Mouse (Mus musculus) C2C12 (cell line): ENCODE measurements around the gene Lin52. TPM values are rescaled to one million over a fixed set of nuclear protein-coding genes. Genes with fewer than 3 reads are reported as not detected.

ENCODE experiments used
- H3K27me3 ChIP-seq: one replicate; pipeline ENCODE4 v1.6.1; 2011; ENCODE audit not compliant: control insufficient read depth, insufficient read depth, insufficient read length
- H3K36me3 ChIP-seq: one replicate; pipeline ENCODE4 v1.6.1; 2011; ENCODE audit not compliant: control insufficient read depth, insufficient read depth
- H3K4me3 ChIP-seq: one replicate; pipeline ENCODE4 v1.5.1; 2011; ENCODE audit warnings: mild to moderate bottlenecking, control low read depth; ENCODE audit not compliant: poor library complexity, insufficient read depth, severe bottlenecking
- H3K79me2 ChIP-seq: one replicate; pipeline ENCODE4 v1.6.1; 2011; ENCODE audit not compliant: control insufficient read depth, insufficient read depth
- H3K79me3 ChIP-seq: one replicate; pipeline ENCODE4 v1.6.1; 2011; ENCODE audit warnings: low read depth, control low read depth
- H3ac ChIP-seq: one replicate; pipeline ENCODE3; 2011; ENCODE audit warnings: low read depth; ENCODE audit not compliant: control insufficient read depth, insufficient read length
- CEBPB ChIP-seq: IDR thresholded peaks from one replicate; pipeline ENCODE4 v1.6.1; 2011; ENCODE audit warnings: low read depth, mild to moderate bottlenecking, control low read depth, moderate library complexity
- CTCF ChIP-seq: IDR thresholded peaks from one replicate; pipeline ENCODE4 v1.5.1; 2011; ENCODE audit not compliant: control insufficient read depth, insufficient read depth, insufficient read length
- FOSL1 ChIP-seq: IDR thresholded peaks from one replicate; pipeline ENCODE4 v1.8.0; 2011; ENCODE audit warnings: mild to moderate bottlenecking, low read length; ENCODE audit not compliant: poor library complexity, insufficient read depth, severe bottlenecking
- MAX ChIP-seq: IDR thresholded peaks from one replicate; pipeline ENCODE4 v1.6.1; 2011; ENCODE audit warnings: mild to moderate bottlenecking, control low read depth
- MYOD1 ChIP-seq: IDR thresholded peaks from one replicate; pipeline ENCODE4 v1.6.1; 2011; ENCODE audit warnings: low read depth; ENCODE audit not compliant: control insufficient read depth, insufficient read length
- MYOG ChIP-seq: IDR thresholded peaks from one replicate; pipeline ENCODE4 v1.6.1; 2011; ENCODE audit not compliant: control insufficient read depth, insufficient read length; ENCODE audit errors: extremely low read depth
- USF1 ChIP-seq: IDR thresholded peaks from one replicate; pipeline ENCODE4 v1.6.1; 2011; ENCODE audit warnings: low read depth, mild to moderate bottlenecking, control low read depth, moderate library complexity
- polyA plus RNA-seq: library from polyadenylated mRNA; unstranded; fragments of >200 nt; fragmentation: generic; extraction: Trizol; gene quantifications from one replicate; pipeline ENCODE4 v1.2.1, GENCODE M21; 2012; ENCODE audit warnings: missing spikeins

The Lin52 gene
- polyA plus RNA-seq, 1 experiment = 2.8 TPM

DNA sequence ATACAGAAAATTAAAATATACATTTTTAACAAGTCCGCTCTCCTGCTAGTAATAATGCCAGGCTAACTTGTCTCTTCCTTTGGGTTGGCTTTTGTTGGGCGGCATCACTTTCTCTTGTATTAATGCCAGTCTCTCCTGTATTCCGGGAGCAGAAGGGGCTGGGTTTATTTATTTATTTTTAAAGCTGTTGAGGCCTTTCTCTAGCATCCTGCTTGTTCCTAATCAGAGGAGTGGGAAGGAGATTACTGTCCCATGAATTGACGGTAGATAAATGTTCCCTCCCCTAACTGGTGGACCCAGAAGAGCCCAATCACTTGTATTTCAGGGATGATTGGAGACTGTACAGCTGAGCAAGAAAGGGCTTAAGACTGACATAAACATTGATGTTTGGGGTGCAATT is 50.1 kb downstream of the Lin52 start:
- H3ac ChIP-seq = no peak overlapping the region
- TF ChIP-seq MYOG = no peak
- TF ChIP-seq MYOD1 = no peak
- TF ChIP-seq FOSL1 = no peak
- no peak for TF ChIP-seq USF1
- no peak for TF ChIP-seq MAX
- no peak for TF ChIP-seq CTCF
- no peak for TF ChIP-seq CEBPB
- no peaks in the 10 kb centered on the region for H3K79me3 ChIP-seq
- no peak overlapping the region for H3K4me3 ChIP-seq
- no peaks in the 10 kb centered on the region for H3K79me2 ChIP-seq
- no peaks in the 10 kb centered on the region for H3K27me3 ChIP-seq
- no peaks in the 10 kb centered on the region for H3K36me3 ChIP-seq

DNA sequence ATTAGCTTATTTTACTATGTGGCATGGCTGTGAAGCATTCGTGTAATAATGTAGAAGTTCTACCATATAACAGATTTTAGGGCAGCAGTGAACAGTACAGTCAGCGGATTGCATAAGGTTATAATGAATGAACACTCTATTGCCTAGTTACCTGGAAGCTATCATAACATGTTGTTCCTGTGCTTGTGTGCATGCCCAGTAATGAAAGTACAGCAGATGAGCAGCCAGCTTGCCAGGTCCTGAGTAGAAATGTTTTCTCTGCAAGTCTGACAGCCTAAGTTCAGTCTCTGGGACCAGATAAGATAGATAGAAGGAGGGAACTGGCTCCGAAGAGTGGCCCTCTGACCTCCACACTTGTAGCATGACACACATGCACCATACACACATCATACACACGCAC is 55.6 kb downstream of the Lin52 start:
- TF ChIP-seq MYOD1 (no peak), MAX (no peak), CTCF (no peak), CEBPB (no peak), USF1 (no peak), FOSL1 (no peak), MYOG (no peak)
- Histone ChIP-seq H3K79me2 (no peaks in the 10 kb centered on the region), H3K36me3 (no peaks in the 10 kb centered on the region)

DNA sequence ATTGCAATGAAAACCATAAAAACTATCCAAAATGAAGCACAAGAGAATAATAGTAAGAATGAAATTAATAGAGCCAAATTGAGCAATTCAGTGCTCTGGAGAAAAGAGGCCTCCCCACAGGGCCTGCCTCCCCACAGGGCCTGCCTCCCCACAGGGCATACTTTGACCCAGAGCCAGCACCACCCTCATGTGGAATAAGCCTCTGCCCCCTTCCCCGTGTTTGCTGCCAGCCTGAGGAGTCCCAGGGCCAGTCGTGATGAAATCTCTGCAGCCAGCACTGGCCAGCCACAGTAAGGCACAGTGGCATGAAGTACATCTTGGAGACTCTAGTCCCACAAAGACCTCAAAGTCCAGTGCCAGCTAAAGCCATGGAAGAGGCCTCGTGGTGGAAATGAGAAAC is 60.8 kb downstream of the Lin52 start:
- TF ChIP-seq CEBPB (no peak), FOSL1 (no peak), MAX (no peak), CTCF (no peak), MYOD1 (no peak), MYOG (no peak), USF1 (no peak)
- Histone ChIP-seq H3K79me2 (no peaks in the 10 kb centered on the region), H3K79me3 (no peaks in the 10 kb centered on the region), H3K27me3 (no peaks in the 10 kb centered on the region), H3ac (no peak overlapping the region), H3K36me3 (no peaks in the 10 kb centered on the region), H3K4me3 (no peak overlapping the region)

More for the DNA sequence above, 55.6 kb downstream of the Lin52 start:
- Histone ChIP-seq H3K4me3 (no peak overlapping the region), H3ac (no peak overlapping the region), H3K79me3 (no peaks in the 10 kb centered on the region), H3K27me3 (no peaks in the 10 kb centered on the region)

DNA sequence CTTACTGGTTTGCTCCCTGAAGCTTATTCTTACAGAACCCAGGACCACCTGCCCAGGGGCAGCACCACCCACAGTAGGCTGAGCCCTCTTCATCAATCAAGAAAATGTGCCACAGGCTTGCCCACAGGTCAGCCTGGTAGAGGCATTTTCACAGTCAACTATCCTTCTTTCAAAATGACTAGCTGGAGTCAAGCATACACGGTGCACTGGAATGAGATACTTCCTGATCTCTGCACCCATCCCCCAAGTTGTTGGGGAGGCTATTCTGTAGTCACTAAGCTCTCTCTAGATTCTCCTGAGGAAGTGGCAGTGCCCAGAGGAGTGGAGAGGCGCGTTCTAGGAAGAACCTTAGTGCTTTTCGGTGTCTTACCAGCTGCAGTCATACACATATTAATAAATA is 64.3 kb downstream of the Lin52 start:
- Histone ChIP-seq H3K36me3 (no peaks in the 10 kb centered on the region), H3K79me3 (peaks cover 2% of the 10 kb centered on the region), H3K27me3 (no peaks in the 10 kb centered on the region), H3K79me2 (no peaks in the 10 kb centered on the region), H3K4me3 (no peak overlapping the region), H3ac (no peak overlapping the region)
- no peak for TF ChIP-seq CEBPB
- no peak for TF ChIP-seq MYOG
- no peak for TF ChIP-seq FOSL1
- TF ChIP-seq CTCF = no peak
- TF ChIP-seq MAX = no peak
- no peak for TF ChIP-seq USF1
- TF ChIP-seq MYOD1 = no peak

DNA sequence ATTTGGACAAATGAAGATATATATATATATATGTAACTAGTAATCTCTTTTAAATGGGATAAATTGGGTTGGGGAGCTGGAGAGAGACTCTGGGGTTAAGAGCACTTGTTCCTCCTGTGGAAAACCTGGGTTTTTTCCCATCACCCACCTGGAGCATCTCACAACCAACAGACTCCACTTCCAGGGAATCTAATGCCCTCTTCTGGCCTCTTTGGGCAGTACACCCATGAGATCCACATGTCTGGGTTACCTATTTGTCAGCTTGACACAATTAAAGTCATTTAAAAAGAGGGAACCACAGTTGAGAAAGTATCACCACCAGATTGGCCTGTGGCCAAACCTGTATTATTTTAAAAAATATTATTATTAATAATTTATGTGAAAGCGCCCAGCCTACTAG is 65.4 kb downstream of the Lin52 start:
- Histone ChIP-seq H3K79me3 (peaks cover 2% of the 10 kb centered on the region), H3K79me2 (no peaks in the 10 kb centered on the region), H3K36me3 (no peaks in the 10 kb centered on the region), H3K4me3 (no peak overlapping the region), H3ac (no peak overlapping the region), H3K27me3 (no peaks in the 10 kb centered on the region)
- TF ChIP-seq CTCF (no peak), FOSL1 (no peak), MYOD1 (no peak), USF1 (no peak), MYOG (no peak), MAX (no peak), CEBPB (no peak)

DNA sequence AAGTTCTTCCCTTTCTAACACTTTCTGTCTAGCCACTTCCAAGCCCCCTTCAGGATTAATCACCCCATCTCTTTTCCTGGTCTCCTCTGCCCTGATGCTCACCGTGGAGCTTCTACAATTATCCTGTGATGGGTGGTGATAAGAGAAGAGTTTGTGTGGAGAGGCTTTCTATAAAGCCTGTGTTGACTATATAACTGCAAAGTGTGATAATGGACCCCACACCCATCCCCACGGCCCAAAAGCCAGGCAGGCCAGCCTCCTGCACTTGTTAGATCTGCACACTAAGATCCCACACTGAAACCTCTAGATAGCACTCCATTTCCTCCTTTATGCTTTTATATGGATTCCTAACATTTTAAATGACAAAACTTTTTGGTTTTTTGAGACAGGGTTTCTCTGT is 66.8 kb downstream of the Lin52 start:
- Histone ChIP-seq H3K79me3 (peaks cover 2% of the 10 kb centered on the region), H3ac (no peak overlapping the region), H3K4me3 (no peak overlapping the region), H3K27me3 (no peaks in the 10 kb centered on the region), H3K79me2 (no peaks in the 10 kb centered on the region), H3K36me3 (no peaks in the 10 kb centered on the region)
- TF ChIP-seq FOSL1 (no peak), USF1 (no peak), CEBPB (no peak), MAX (no peak), MYOD1 (no peak), MYOG (no peak), CTCF (no peak)
